Mouse (Mus musculus): ENCODE data around the gene Ift88. TPM values are rescaled to one million over a fixed set of nuclear protein-coding genes. Genes with fewer than 3 reads are reported as not detected.

Gene Ift88
- 11.0 and 14.8 TPM in 2 replicates for polyA plus RNA-seq (2015; fragmentation: Nextera tagmentation; extraction: Ambion mirVana)

DNA sequence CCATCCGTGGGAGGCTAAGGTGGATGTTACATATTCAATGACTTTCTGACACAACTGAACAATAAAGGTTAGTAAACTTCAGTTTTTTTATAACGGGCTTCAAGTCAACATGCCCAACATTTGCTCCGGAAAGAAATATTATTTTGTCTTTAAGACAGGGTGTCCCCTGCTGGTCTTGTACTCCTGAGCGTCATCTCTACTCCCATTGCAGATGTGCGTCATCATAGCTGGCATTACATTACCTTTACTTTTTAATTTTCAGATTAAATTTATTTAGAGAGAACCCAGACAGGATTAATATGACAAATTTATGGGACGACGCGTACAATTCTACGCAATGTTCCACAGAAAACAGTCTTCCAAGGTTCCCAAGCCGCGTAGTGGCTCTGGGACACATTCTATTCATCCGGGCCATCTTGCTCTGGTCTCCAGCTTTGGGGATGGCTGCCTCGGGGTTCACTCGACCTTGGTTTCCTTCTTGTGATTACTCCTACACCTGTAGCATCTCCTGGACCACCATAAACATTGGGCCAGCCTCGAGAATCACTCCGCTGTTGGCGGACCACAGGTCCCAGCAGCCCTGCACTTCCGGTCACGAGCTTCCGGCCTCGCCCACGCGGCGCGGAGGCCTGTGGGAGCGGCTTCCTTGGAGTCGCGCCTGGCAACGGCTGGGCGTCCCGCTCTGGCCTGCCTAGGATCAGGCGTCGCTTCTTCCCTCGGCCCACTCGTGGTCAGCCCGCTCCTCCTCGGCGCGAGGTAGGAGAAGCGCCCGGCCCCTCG, at the start of gene Ift88:
Ift88 (plus strand) TSS at position 631 of the 780 bp plus-strand sequence.
- ATAC-seq (peak; percentile 100), DNase-seq (ENCODE audit: low spot score) (peak; percentile 93)
- peak within 1 kb of the TSS; percentile 55; the same call in 1 of the 2 replicates for H3K27ac ChIP-seq (ENCODE audit: low read length)
- 0 out of 2 replicates have a peak, but pooled peaks have one; percentile 17 for TF ChIP-seq EP300 (IDR thresholded peaks at IDR 0.05)
- TF ChIP-seq CTCF (IDR thresholded peaks at IDR 0.05): no peak; the same call in 1 of the 2 replicates
- WGBS: 4% methylated on average over 42 of the region's 42 CpGs
- peak within 1 kb of the TSS; percentile 88 for H3K4me3 ChIP-seq (ENCODE audit: low read depth, low read length)
- no peaks in the 10 kb centered on the region for H3K36me3 ChIP-seq (ENCODE audit: insufficient read depth, low read length)
- H3K27me3 ChIP-seq (replicated peaks; ENCODE audit: insufficient read depth, low read length): no peaks in the 10 kb centered on the region
- no peaks in the 10 kb centered on the region; the same call in 1 of the 2 replicates for H3K4me1 ChIP-seq (ENCODE audit: insufficient read depth, low read depth, low read length)
- H3K4me2 ChIP-seq (replicated peaks; ENCODE audit: low read depth, low read length): peak within 1 kb of the TSS; percentile 78
- H3K9me3 ChIP-seq (ENCODE audit: low read length): no peaks in the 10 kb centered on the region
- peak within 1 kb of the TSS; percentile 70 for H3K9ac ChIP-seq (replicated peaks; ENCODE audit: low read depth)

- Histone ChIP-seq H3K4me3 (ENCODE audit: low read depth, low read length) (no peak overlapping the region), H3K4me2 (replicated peaks; ENCODE audit: low read depth, low read length) (no peak overlapping the region), H3K4me1 (ENCODE audit: insufficient read depth, low read depth, low read length) (no peaks in the 10 kb centered on the region), H3K27me3 (replicated peaks; ENCODE audit: insufficient read depth, low read length) (no peaks in the 10 kb centered on the region), H3K27ac (ENCODE audit: low read length) (no peak overlapping the region), H3K36me3 (ENCODE audit: insufficient read depth, low read length) (no peaks in the 10 kb centered on the region), H3K9me3 (ENCODE audit: low read length) (no peaks in the 10 kb centered on the region), H3K9ac (replicated peaks; ENCODE audit: low read depth) (no peak overlapping the region)
- WGBS: 60% methylated on average over 9 of the region's 9 CpGs
- ATAC-seq (no peak), DNase-seq (ENCODE audit: low spot score) (no peak)
- TF ChIP-seq CTCF (IDR thresholded peaks at IDR 0.05) (no peak), EP300 (IDR thresholded peaks at IDR 0.05) (no peak)
Observed at GRCm38 (mm10) chr14:57375205-57375604, 48.7 kb upstream of the Ift88 start.

GRCm38 (mm10) chr14:57376016-57376415, 47.8 kb upstream of the Ift88 start:
- Histone ChIP-seq H3K4me2 (replicated peaks; ENCODE audit: low read depth, low read length) (no peak overlapping the region), H3K27me3 (replicated peaks; ENCODE audit: insufficient read depth, low read length) (no peaks in the 10 kb centered on the region), H3K27ac (ENCODE audit: low read length) (no peak overlapping the region), H3K9ac (replicated peaks; ENCODE audit: low read depth) (no peak overlapping the region), H3K4me1 (ENCODE audit: insufficient read depth, low read depth, low read length) (no peaks in the 10 kb centered on the region), H3K4me3 (ENCODE audit: low read depth, low read length) (no peak overlapping the region), H3K9me3 (ENCODE audit: low read length) (no peaks in the 10 kb centered on the region), H3K36me3 (ENCODE audit: insufficient read depth, low read length) (no peaks in the 10 kb centered on the region)
- ATAC-seq (no peak), DNase-seq (ENCODE audit: low spot score) (no peak)
- TF ChIP-seq EP300 (IDR thresholded peaks at IDR 0.05): no peak
- no peak for TF ChIP-seq CTCF (IDR thresholded peaks at IDR 0.05)
- WGBS: 70% methylated on average over 8 of the region's 8 CpGs

DNA sequence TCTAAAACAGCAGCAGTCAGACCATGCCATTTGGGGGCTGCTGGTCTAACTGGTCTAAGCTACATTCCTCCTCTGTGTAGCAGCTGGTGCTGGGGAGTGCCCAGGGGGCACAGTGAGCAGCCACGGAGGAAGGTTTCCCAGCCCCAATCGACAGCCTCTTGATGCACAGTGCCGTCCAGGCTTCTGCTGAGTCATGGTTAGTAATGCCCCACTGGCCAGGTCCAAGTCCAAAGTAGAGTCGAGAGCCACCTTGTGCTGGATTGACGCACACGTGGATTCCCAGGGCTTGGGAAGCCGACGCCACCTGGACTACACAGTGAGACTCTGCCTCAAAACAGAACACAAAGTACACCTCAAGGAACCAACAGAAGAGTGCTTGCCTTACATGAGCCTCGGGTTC, 46.9 kb upstream of the Ift88 start:
- H3K4me2 ChIP-seq (replicated peaks; ENCODE audit: low read depth, low read length): no peak overlapping the region
- H3K4me1 ChIP-seq (ENCODE audit: insufficient read depth, low read depth, low read length): no peaks in the 10 kb centered on the region
- DNase-seq (ENCODE audit: low spot score): no peak
- no peak overlapping the region for H3K9ac ChIP-seq (replicated peaks; ENCODE audit: low read depth)
- ATAC-seq: no peak
- no peak overlapping the region for H3K4me3 ChIP-seq (ENCODE audit: low read depth, low read length)
- no peaks in the 10 kb centered on the region for H3K27me3 ChIP-seq (replicated peaks; ENCODE audit: insufficient read depth, low read length)
- H3K36me3 ChIP-seq (ENCODE audit: insufficient read depth, low read length): no peaks in the 10 kb centered on the region
- TF ChIP-seq EP300 (IDR thresholded peaks at IDR 0.05): no peak
- no peak for TF ChIP-seq CTCF (IDR thresholded peaks at IDR 0.05)
- no peak overlapping the region for H3K27ac ChIP-seq (ENCODE audit: low read length)
- WGBS: 76% methylated on average over 9 of the region's 9 CpGs
- no peaks in the 10 kb centered on the region for H3K9me3 ChIP-seq (ENCODE audit: low read length)

- no peak overlapping the region for H3K4me3 ChIP-seq (ENCODE audit: low read depth, low read length)
- no peaks in the 10 kb centered on the region for H3K36me3 ChIP-seq (ENCODE audit: insufficient read depth, low read length)
- no peaks in the 10 kb centered on the region for H3K9me3 ChIP-seq (ENCODE audit: low read length)
- ATAC-seq (no peak), DNase-seq (ENCODE audit: low spot score) (no peak)
- WGBS: 62% methylated on average over 5 of the region's 5 CpGs
- no peaks in the 10 kb centered on the region for H3K27me3 ChIP-seq (replicated peaks; ENCODE audit: insufficient read depth, low read length)
- H3K4me1 ChIP-seq (ENCODE audit: insufficient read depth, low read depth, low read length): no peaks in the 10 kb centered on the region
- no peak overlapping the region for H3K9ac ChIP-seq (replicated peaks; ENCODE audit: low read depth)
- TF ChIP-seq CTCF (IDR thresholded peaks at IDR 0.05) (no peak), EP300 (IDR thresholded peaks at IDR 0.05) (no peak)
- H3K27ac ChIP-seq (ENCODE audit: low read length): no peak overlapping the region
- H3K4me2 ChIP-seq (replicated peaks; ENCODE audit: low read depth, low read length): no peak overlapping the region
Observed at GRCm38 (mm10) chr14:57377531-57377930, 46.3 kb upstream of the Ift88 start.

DNA sequence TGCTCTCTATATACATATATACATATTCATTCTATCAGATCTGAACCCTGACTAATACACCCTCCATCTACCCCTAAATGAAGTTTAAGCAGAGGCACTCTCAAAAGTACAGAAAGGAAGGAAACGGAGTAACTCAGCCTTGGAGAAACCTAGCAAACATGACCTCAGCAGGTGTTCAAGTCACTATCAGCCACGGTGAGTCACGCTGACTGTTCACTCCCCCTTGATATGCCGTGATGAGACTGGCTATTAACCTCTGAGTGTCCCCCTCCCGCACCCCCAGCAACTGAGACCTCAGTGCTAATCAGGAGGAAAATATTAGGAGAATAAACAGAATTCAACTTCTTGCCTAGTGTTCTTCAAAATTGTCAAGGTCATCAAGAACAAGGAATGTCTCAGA, 38.2 kb upstream of the Ift88 start:
- TF ChIP-seq EP300 (IDR thresholded peaks at IDR 0.05) (no peak), CTCF (IDR thresholded peaks at IDR 0.05) (no peak)
- no peak overlapping the region for H3K4me2 ChIP-seq (replicated peaks; ENCODE audit: low read depth, low read length)
- no peaks in the 10 kb centered on the region for H3K27me3 ChIP-seq (replicated peaks; ENCODE audit: insufficient read depth, low read length)
- no peaks in the 10 kb centered on the region for H3K36me3 ChIP-seq (ENCODE audit: insufficient read depth, low read length)
- DNase-seq (ENCODE audit: low spot score) (no peak), ATAC-seq (no peak)
- H3K4me3 ChIP-seq (ENCODE audit: low read depth, low read length): no peak overlapping the region
- H3K9ac ChIP-seq (replicated peaks; ENCODE audit: low read depth): no peak overlapping the region
- no peaks in the 10 kb centered on the region for H3K4me1 ChIP-seq (ENCODE audit: insufficient read depth, low read depth, low read length)
- WGBS: 60% methylated on average over 5 of the region's 5 CpGs
- no peak overlapping the region for H3K27ac ChIP-seq (ENCODE audit: low read length)
- no peaks in the 10 kb centered on the region for H3K9me3 ChIP-seq (ENCODE audit: low read length)

Measured in lung, postnatal 0 days (tissue).